ENCODE assay signal across 8 mouse cellular contexts in genomic region chr19:55332641-55333268, GRCm38 (mm10). TPM values are rescaled to one million over a fixed set of nuclear protein-coding genes. Genes with fewer than 3 reads are reported as not detected.
DNase-seq lines count a peak whose midpoint lies in the region; ATAC-seq lines count a peak whose summit lies in the region.

No protein-coding gene starts in this region.

- no peaks in the 10 kb centered on the region for H3K36me3 ChIP-seq in hindbrain, embryonic 11.5 days (ENCODE audit: control insufficient read depth, insufficient read depth, low read length)
- peaks cover 11% of the 10 kb centered on the region; the same call in 1 of the 2 replicates for H3K36me3 ChIP-seq in lung, embryonic 15.5 days

- no peaks in the 10 kb centered on the region for H3K9me3 ChIP-seq in hindbrain, embryonic 11.5 days (ENCODE audit: control insufficient read depth, low read length)
- H3K9me3 ChIP-seq in lung, embryonic 15.5 days: no peaks in the 10 kb centered on the region

- H3K4me3 ChIP-seq in hindbrain, embryonic 11.5 days (ENCODE audit: low read depth, low read length): no peak overlapping the region
- no peak overlapping the region for H3K4me3 ChIP-seq in lung, embryonic 15.5 days

- H3K4me1 ChIP-seq in hindbrain, embryonic 11.5 days (replicated peaks; ENCODE audit: control insufficient read depth, insufficient read depth, low read length): no peaks in the 10 kb centered on the region
- H3K4me1 ChIP-seq in lung, embryonic 15.5 days: no peaks in the 10 kb centered on the region

- no peak overlapping the region for H3K27ac ChIP-seq in hindbrain, embryonic 11.5 days (ENCODE audit: low read depth, low read length)
- no peak overlapping the region for H3K27ac ChIP-seq in lung, embryonic 15.5 days

- H3K9ac ChIP-seq in hindbrain, embryonic 11.5 days (ENCODE audit: low read depth, low read length): no peak overlapping the region
- H3K9ac ChIP-seq in lung, embryonic 15.5 days: no peak overlapping the region

- DNase-seq in MN1 (ENCODE audit: low spot score): peak; percentile 86
- DNase-seq in cerebellum, adult 8-10 months: peak; percentile 64
- DNase-seq in hindbrain, embryonic 11.5 days (ENCODE audit: low spot score): peak; percentile 80
- DNase-seq in layer of hippocampus, adult 9-11 months: peak; percentile 79
- peak; percentile 45 for DNase-seq in ovary, postnatal 14 days (ENCODE audit: low spot score)
- peak; percentile 40 to 42 for DNase-seq in thymus, postnatal 36 days

- H3K4me2 ChIP-seq in hindbrain, embryonic 11.5 days (replicated peaks; ENCODE audit: low read depth, low read length): no peak overlapping the region
- H3K4me2 ChIP-seq in lung, embryonic 15.5 days: no peak overlapping the region

- peak; percentile 81 for ATAC-seq in frontal cortex, adult (ENCODE audit: low TSS enrichment)
- ATAC-seq in hindbrain, embryonic 11.5 days (ENCODE audit: low FRiP score): peak; percentile 56; the same call in 1 of the 2 replicates
- ATAC-seq in lung, embryonic 15.5 days (ENCODE audit: borderline replicate concordance, extremely low read depth, low FRiP score, low TSS enrichment): peak; percentile 58

- 93% methylated on average over 8 of the region's 8 CpGs for WGBS in hindbrain, embryonic 11.5 days
- WGBS in lung, embryonic 15.5 days: 90% methylated on average over 8 of the region's 8 CpGs

- no peaks in the 10 kb centered on the region for H3K27me3 ChIP-seq in hindbrain, embryonic 11.5 days (ENCODE audit: control insufficient read depth, insufficient read depth, low read length)
- H3K27me3 ChIP-seq in lung, embryonic 15.5 days: no peaks in the 10 kb centered on the region

RNA-seq across cellular contexts. Expression of gene Vti1a, which starts 16.7 kb away (rescaled TPM):
- 27.1 and 27.8 TPM in 2 replicates for polyA plus RNA-seq in hindbrain, embryonic 11.5 days (2014; fragmentation: Nextera tagmentation; extraction: Ambion mirVana)
- polyA plus RNA-seq in lung, embryonic 15.5 days (2015; fragmentation: Nextera tagmentation; extraction: Ambion mirVana): 25.0 and 27.8 TPM in 2 replicates

RNA-seq across cellular contexts. Expression of gene Zdhhc6, which starts 16.9 kb away (rescaled TPM):
- polyA plus RNA-seq in hindbrain, embryonic 11.5 days (2014; fragmentation: Nextera tagmentation; extraction: Ambion mirVana): 106 and 109 TPM in 2 replicates
- polyA plus RNA-seq in lung, embryonic 15.5 days (2015; fragmentation: Nextera tagmentation; extraction: Ambion mirVana): 101 and 105 TPM in 2 replicates
